8 mouse cellular contexts compared by ENCODE assay signal in the genomic region with DNA sequence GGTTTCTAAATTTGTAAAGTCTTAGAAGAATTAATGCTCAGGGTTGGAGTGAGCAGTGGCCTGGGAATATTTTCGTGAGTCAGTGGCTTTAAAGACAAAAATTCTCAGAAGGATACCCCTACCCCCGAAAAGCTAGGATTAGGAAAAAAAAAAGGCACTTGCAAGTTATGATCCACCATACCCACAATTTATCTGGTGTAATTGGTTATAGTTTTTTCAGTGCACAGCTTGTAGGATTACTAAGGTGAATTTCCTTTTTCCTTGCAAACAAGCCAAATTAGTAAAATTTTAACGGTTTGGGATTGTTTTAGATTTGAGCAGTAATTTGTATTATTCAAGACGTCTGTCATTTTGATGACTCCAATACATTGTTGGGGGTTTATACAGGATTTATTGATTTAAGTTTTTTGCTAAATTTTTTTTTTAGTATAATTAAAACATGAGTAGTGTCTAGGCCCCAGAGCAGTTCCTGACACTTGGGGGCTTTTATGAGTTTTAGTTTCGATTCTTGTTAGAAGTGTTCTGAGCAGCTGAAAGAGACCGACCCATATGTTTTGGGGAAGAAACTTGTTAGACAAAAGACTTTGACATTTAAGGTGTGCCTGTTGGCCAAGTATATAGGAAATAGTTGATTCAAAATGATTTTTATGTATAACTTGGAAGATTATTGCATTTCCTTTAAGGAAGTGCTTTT. TPM values are rescaled to one million over a fixed set of nuclear protein-coding genes. Genes with fewer than 3 reads are reported as not detected.
DNase-seq lines count a peak whose midpoint lies in the region; ATAC-seq and TF ChIP-seq lines count a peak whose summit lies in the region.

No protein-coding gene starts in this region.

- 39% methylated on average over 6 of the region's 6 CpGs for WGBS in heart, embryonic 14.5 days
- 37% methylated on average over 6 of the region's 6 CpGs for WGBS in hindbrain, embryonic 12.5 days
- 34% methylated on average over 6 of the region's 6 CpGs for WGBS in midbrain, embryonic 13.5 days

- H3K9me3 ChIP-seq in heart, embryonic 14.5 days (ENCODE audit: control insufficient read depth, low read length), result no peaks in the 10 kb centered on the region
- no peaks in the 10 kb centered on the region for H3K9me3 ChIP-seq in G1E (replicated peaks)
- no peaks in the 10 kb centered on the region for H3K9me3 ChIP-seq in hindbrain, embryonic 12.5 days (replicated peaks)
- H3K9me3 ChIP-seq in midbrain, embryonic 13.5 days, result no peaks in the 10 kb centered on the region

- H3K4me2 ChIP-seq in heart, embryonic 14.5 days (ENCODE audit: low read length), result peak overlapping the region; percentile 89
- H3K4me2 ChIP-seq in hindbrain, embryonic 12.5 days (replicated peaks), result peak overlapping the region; percentile 71
- peak overlapping the region; percentile 72 for H3K4me2 ChIP-seq in midbrain, embryonic 13.5 days (replicated peaks)

- intact Hi-C loops in heart, postnatal 25 days (cut with DNase I), result loop anchor here (2.0 kb wide), 1 partner anchor 69 kb away; no protein-coding TSS in a partner anchor
- intact Hi-C loops in left cerebral cortex, postnatal 14 days (cut with DNase I), result loop anchor here (5.0 kb wide), 1 partner anchor 71 kb away; no protein-coding TSS in a partner anchor

- no peaks in the 10 kb centered on the region for H3K27me3 ChIP-seq in heart, embryonic 14.5 days (ENCODE audit: control insufficient read depth, insufficient read depth, low read length)
- no peaks in the 10 kb centered on the region for H3K27me3 ChIP-seq in G1E (ENCODE audit: insufficient read depth, low read length)
- no peaks in the 10 kb centered on the region; the same call in 1 of the 2 replicates for H3K27me3 ChIP-seq in hindbrain, embryonic 12.5 days
- no peaks in the 10 kb centered on the region for H3K27me3 ChIP-seq in midbrain, embryonic 13.5 days

- H3K4me3 ChIP-seq in heart, embryonic 14.5 days (ENCODE audit: control insufficient read depth in 1 of 2, insufficient read depth in 1 of 2, low read depth in 1 of 2, low read length in 2 of 2), result peak overlapping the region; percentile 74 to 95
- peak overlapping the region; percentile 99 for H3K4me3 ChIP-seq in G1E (ENCODE audit: low read depth, low read length)
- peak overlapping the region; percentile 82 for H3K4me3 ChIP-seq in hindbrain, embryonic 12.5 days
- H3K4me3 ChIP-seq in midbrain, embryonic 13.5 days (replicated peaks), result peak overlapping the region; percentile 67

- peak overlapping the region; percentile 91 for H3K9ac ChIP-seq in heart, embryonic 14.5 days (ENCODE audit: low read length)
- peak overlapping the region; percentile 89 for H3K9ac ChIP-seq in hindbrain, embryonic 12.5 days
- H3K9ac ChIP-seq in midbrain, embryonic 13.5 days (replicated peaks), result peak overlapping the region; percentile 91

- TF ChIP-seq CTCF in G1E (IDR thresholded peaks at IDR 0.05; ENCODE audit: low read depth, low read length), result no peak

- DNase-seq in heart, postnatal 25 days (ENCODE audit: low spot score), result no peak
- no peak for DNase-seq in G1E (ENCODE audit: low spot score)
- no peak for DNase-seq in left cerebral cortex, postnatal 14 days (ENCODE audit: low spot score in 2 of 2)
- DNase-seq in thymus, postnatal 4 days, result no peak
- DNase-seq in adrenal gland, postnatal 25 days, result no peak

- no peak for ATAC-seq in heart, embryonic 14.5 days (ENCODE audit: insufficient number of reproducible peaks, insufficient read depth, low FRiP score, low read depth)
- ATAC-seq in G1E (ENCODE audit: extremely low read depth, insufficient number of reproducible peaks, low FRiP score, poor library complexity, severe bottlenecking), result no peak
- no peak for ATAC-seq in hindbrain, embryonic 12.5 days (ENCODE audit: low FRiP score)
- no peak for ATAC-seq in midbrain, embryonic 13.5 days

- peaks cover 0 to 13% of the 10 kb centered on the region in 2 experiments; a peak in 2 of 4 replicates for H3K4me1 ChIP-seq in heart, embryonic 14.5 days (ENCODE audit: control insufficient read depth in 2 of 2, insufficient read depth in 2 of 2, low read length in 2 of 2)
- H3K4me1 ChIP-seq in G1E (ENCODE audit: insufficient read depth, low read depth, low read length), result peaks cover 63% of the 10 kb centered on the region
- H3K4me1 ChIP-seq in hindbrain, embryonic 12.5 days, result peaks cover 25% of the 10 kb centered on the region
- peaks cover 42% of the 10 kb centered on the region for H3K4me1 ChIP-seq in midbrain, embryonic 13.5 days (replicated peaks)

- peak overlapping the region in 1 of 2 experiments; percentile 85; a peak in 2 of 4 replicates for H3K27ac ChIP-seq in heart, embryonic 14.5 days (replicated peaks in 1 of 2; ENCODE audit: control insufficient read depth in 1 of 2, insufficient read depth in 1 of 2, low read depth in 2 of 2, low read length in 2 of 2)
- peak overlapping the region; percentile 95; the same call in 1 of the 2 replicates for H3K27ac ChIP-seq in hindbrain, embryonic 12.5 days
- peak overlapping the region; percentile 93 for H3K27ac ChIP-seq in midbrain, embryonic 13.5 days

- peaks cover 13% of the 10 kb centered on the region; the same call in 1 of the 2 replicates for H3K36me3 ChIP-seq in heart, embryonic 14.5 days (ENCODE audit: control insufficient read depth, insufficient read depth, low read length)
- H3K36me3 ChIP-seq in G1E (replicated peaks), result peaks cover 39% of the 10 kb centered on the region
- peaks cover 5% of the 10 kb centered on the region; the same call in 1 of the 2 replicates for H3K36me3 ChIP-seq in hindbrain, embryonic 12.5 days
- H3K36me3 ChIP-seq in midbrain, embryonic 13.5 days, result peaks cover 9% of the 10 kb centered on the region

RNA-seq across cellular contexts. Expression of gene Etnk1, which starts 1.1 kb away (rescaled TPM):
- polyA plus RNA-seq in heart, embryonic 14.5 days (2014; fragmentation: Nextera tagmentation; extraction: Ambion mirVana), result 18.9 and 19.4 TPM in 2 replicates
- 10 to 100 TPM; 23.1 to 26.1 TPM for total RNA-seq in heart, postnatal 25 days (2021)
- total RNA-seq in G1E (2014; fragmentation: Nextera tagmentation) (199 and 208 TPM in 2 replicates), G1E (2017) (268 and 281 TPM in 2 replicates)
- polyA plus RNA-seq in G1E (2012), result 28.4 and 46.1 TPM in 2 replicates
- 43.4 and 45.9 TPM in 2 replicates for polyA plus RNA-seq in hindbrain, embryonic 12.5 days (2016; fragmentation: Nextera tagmentation; extraction: Ambion mirVana)
- 32.8 and 34.2 TPM in 2 replicates for polyA plus RNA-seq in midbrain, embryonic 13.5 days (2015; fragmentation: Nextera tagmentation; extraction: Ambion mirVana)
- 100 to 1,000 TPM; 161 to 170 TPM for total RNA-seq in left cerebral cortex, postnatal 14 days (2021)
- total RNA-seq in adrenal gland, postnatal 25 days (2021), result 114 and 119 TPM in 2 replicates
